Mouse (Mus musculus) frontal cortex, postnatal 10 days (tissue): ENCODE measurements at regions not wholly inside any gene's neighbourhood (a gene's known extent, or its start where the extent isn't known, plus 50 kb on each side); places are given as distances from the start of the nearest gene placed in this dataset.

Source experiments
- DNase-seq, 2 experiments: peaks; one replicate each; pipeline ENCODE4 v3.0.0; 2022; ENCODE audit warnings: low spot score in 2 of 2, mixed read lengths in 1 of 2

DNA sequence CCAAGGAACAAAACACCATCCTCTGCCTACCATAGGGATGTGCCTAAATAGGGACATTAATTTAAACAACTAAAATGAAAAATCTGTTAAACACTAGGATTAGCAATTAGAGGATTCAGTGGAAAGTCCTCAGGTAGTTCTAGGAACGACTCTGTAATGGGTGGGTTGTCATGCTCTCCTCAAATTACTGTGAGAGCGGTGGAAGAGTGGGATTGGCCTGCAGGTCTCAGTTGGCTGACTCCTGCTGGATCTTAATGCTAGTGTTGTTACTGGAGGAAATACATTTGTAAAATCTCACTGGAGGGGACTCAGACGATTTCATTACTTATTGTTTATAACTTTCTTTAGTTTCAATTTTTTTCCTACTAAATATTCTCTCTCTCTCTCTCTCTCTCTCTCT, 525.6 kb upstream of the 4930452B06Rik start:
- no peak for DNase-seq

DNA sequence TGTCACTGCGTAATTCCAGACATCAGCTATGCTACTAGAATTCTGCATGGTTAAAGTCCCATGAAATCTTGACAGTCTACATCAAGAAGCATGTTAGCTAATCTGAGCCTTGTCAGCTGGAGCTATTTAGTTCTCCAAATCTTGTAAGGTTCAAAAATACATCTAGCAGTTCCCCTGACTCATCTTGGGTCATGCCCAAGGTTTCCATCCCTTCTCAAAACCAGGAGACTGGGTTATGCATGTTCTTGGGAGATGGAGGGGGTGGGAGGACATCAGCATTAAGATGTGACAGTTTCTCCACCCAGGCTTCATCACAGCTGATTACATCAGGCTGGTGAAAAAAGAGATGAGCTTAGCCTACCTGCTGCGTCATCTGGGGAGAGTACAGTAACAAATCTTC, 495.3 kb upstream of the 4930452B06Rik start:
- DNase-seq, result no peak

DNA sequence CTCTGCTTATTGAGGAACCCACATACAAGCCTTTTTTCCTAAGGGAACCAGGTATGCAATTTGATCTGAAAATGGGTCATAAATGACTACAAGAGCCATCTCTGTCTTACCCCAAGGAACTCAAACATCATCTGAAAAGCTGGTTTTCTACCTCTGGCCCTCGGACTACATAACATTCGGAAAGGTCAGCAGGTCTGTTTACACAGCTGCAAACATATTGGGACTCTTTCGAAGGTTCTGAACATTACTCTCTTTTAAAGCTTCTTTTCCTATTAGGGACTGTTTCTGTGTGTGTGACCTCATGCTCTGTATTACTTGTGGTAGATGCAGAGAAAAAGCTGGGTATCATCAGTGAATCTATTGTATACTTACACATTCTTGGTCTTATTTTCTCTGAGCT, 491.9 kb upstream of the 4930452B06Rik start:
- no peak for DNase-seq

DNA sequence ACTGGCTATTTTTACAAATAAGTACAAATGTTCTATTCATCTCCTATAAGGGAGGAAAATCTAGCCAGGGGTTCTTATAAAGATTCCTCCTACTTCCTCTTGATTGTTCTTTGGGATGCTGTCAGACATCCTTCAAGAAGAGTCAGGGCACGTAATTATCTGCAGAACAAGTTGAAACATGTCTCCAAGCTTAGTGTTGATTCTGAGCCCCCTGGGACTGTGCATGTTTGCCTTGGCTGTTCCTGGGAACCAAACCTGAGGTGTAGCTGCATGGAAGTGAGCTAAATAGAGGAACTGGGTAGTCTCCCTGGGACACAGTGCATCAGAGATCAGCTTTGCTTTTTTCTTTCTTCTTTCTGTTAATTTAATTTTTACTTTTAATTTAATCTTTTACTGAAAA, 484.8 kb upstream of the 4930452B06Rik start:
- no peak for DNase-seq

DNA sequence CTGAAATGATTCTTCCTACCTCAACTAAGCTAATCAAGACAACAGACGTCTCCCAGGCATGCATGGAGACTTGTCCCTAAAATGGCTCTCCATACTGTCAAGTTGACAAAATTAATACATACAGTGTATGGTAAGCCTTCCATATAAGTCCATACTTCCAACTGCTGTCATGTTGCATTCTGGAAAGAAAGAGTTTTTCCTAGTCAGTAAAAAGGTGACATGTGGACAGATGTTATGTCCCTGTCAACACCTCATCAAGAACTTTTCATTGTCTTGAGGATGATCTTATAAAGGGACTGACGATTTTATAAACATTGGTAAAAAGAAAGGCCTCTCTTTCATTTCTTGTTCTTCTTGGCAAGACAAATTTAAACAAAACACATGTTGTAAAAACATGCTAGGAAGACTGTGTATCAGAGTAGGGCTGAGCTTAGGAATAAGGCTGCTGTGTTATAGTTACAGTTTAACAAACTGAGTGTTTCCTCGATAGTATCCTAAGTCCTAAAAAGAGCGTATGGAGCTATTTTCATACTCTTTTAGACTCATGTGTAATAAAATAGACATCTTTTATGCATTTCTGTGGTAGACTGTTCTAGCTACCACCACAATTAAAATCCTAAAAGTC, 480.7 kb upstream of the 4930452B06Rik start:
- DNase-seq, result no peak

DNA sequence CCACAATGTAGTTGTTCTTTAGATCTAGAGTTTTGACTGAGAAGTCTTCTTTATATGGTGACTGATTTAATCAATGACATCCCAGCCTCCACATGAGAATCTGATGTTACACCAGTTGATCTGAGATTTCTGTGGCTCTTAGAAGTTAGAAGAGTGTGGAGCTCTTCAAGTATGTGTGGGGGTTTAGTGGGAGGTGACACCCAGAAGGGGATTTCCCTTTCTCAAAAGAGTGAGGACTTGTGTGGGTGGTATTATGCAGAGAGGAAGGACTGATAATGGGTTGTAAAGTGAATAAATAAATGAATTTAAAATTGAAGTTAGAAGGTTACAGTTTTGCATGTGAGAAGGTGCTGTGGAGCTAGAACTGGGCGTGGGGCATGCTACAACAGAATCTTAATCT, 439.7 kb upstream of the 4930452B06Rik start:
- no peak for DNase-seq

DNA sequence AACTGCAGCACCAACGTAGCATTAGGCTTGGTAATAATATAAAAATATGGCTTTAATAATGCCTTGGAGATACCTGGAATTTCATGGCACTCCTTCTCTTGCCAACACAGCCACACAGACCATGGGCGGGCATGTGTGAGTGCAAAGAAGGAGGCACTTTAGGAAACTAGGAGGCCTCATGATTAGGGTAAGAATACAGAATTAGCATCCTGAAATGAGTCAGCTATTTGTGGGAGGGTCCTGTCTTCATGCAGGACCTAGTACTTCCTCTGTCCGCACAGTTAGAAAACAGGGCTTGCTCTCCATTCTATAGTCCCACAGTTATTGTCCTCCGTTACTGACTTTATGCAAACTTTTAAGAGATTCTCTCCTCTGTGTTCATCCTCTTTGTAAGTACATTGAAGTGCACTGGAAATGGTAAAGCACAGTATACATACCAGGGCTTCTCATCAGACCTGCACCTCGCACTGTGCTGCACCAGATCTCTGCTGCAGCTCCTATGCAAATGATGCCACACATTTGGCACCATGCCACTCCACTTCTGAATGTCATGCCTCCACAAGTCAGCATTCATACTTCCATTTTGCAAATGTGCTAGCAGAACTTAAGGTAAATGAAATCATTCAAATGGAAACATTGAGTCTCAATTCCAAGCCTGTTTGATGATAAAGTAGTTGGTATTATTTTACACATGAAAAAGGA, 423.7 kb upstream of the 4930452B06Rik start:
- no peak for DNase-seq

DNA sequence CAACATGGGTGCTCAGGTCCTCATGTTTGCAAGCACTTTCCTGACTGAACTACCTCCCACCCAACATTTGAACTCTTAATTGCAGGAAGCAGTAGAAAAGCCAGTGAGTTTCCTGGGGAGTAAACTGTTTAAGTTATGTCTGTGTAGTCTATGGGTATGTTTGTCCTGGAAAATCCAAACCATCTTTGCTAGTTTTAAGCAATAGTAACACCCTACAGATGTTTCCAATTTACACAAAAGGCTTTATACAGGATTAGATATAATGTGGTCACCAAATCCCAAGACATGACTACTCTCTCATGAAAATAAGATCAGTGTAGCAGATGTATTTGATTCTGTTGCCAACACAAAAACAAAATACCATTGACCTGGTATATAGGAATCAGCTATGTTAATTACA, 421.1 kb upstream of the 4930452B06Rik start:
- no peak for DNase-seq

DNA sequence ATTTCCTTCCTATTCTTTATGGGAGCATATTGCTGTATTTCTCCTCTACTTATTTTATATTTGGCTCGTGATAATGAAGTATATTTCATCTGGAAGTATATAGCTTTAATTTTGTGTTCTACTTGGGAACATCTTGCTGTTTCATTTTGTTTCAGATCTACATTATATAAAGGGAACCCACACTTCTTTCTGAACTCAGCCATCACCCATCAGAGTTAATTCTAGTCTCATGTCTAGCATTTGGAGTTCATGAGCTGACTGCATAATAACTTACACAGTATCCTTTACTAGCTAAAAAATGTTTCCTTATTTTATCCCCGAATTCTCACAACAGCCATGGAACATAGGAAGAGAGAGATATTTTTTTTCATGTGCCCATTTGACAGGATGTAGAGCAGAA, 413.6 kb upstream of the 4930452B06Rik start:
- no peak for DNase-seq

DNA sequence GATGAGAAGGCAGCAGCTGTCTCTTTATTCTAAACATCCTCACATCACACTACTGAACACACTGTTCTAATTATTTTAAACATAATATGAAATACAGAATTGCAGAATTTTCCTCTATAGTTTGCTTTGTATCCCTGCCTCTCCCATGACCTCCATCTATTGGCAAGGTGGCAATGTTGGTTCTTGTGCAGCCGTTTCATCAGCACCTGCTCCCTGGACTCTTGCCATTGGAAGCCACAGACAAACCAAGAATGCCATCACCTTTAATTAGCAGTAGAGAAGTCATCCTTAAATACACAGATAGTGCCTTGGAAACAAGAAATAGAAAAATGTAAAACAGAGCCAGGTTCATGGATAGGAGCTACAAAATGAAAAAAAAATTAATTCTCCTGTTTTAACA, 413.0 kb upstream of the 4930452B06Rik start:
- no peak for DNase-seq

DNA sequence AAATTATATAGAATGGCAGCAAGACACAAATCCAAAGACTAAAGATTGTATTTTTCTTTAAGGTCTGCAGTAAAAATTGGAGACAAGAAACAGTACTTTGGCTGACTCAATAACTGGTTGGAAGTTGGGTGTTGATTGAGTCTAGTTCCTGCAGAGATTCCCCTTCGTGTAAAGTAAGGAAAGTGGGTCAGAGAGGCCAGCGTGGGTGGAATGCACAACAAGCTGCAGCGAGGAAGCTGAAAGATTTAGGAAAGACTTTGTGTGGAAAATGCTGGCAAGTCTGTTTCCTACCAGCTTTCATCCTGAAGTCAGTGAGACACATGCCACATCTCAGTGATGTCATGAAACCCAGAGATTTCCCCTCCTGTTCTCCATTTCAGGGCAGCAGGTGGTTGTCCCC, 405.1 kb upstream of the 4930452B06Rik start:
- peak in 1 of 2 experiments; percentile 5 for DNase-seq

DNA sequence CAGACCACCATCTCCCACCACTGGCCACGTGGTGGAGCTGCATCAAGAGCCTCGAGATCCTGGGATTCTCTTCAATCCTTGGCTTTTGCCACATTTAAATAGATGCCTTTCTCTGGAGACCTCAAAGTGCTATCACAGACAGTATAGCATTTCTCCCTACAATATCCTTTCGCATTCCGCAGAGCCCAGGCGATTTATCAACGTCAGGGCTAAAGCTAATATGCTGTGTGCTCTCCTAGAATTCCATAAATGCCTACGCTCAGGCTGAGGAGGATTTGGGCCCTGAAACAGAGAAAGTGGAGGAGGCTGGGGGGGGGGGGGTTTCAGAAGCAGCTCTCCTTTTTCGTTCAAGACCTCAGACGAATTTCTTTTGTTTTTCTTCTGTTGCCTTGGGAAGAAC, 394.0 kb upstream of the 4930452B06Rik start:
- no peak for DNase-seq

DNA sequence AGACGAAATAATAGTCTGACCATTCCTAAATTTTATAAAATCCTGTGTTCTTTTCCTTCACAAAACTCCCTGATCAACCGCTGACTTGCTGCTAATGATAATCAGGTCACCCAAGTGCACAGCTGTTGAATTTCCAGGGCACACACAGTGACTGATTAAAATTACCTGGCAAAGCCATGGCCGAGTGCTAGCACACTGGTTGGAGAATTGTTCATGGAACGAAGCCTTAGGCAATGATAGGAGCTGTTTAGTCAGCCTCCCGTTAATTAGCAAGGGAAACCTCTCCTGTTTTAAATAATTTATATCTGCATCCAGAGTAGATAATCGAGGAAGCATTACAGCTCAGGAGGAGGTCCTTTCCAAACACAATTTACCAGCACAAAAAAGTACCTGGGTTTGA, 362.8 kb upstream of the 4930452B06Rik start:
- DNase-seq, result no peak

DNA sequence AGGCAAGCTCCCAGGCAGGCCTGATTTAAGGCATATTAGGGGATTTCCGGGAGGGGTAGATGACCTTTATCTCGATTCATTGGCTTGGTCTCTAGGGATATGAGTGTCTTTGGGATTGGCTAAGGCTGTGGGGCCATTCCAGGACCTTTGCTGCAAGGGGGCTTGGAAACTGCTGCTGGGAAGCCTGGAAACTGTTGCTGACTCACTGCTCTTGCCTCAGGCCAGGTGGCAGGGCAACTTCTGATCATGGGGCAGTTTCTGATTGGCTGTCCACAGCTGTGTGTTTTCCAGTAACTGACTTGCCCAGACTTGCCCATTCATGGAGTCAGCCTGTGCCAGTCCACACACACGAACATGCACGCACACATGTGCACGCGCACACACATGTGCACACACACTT, 349.8 kb upstream of the 4930452B06Rik start:
- no peak for DNase-seq

DNA sequence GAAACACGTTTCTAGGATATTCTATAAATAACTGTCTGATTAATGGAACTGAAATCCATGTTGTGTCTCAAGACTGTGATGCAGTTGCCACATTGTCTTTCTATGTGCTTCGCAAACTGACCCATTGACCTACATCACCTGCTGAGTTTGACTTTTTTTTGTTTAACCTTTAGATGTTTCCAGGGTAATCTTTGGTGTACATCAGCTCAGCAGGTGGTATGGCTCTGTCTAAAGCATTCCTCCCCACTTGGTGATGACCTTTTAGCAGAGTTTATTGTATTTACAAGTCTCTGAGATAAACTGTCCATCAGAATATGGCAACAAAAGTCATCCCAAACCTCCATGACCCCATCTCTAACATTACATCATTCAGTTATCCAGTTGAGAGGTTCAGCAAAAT, 337.0 kb upstream of the 4930452B06Rik start:
- no peak for DNase-seq

DNA sequence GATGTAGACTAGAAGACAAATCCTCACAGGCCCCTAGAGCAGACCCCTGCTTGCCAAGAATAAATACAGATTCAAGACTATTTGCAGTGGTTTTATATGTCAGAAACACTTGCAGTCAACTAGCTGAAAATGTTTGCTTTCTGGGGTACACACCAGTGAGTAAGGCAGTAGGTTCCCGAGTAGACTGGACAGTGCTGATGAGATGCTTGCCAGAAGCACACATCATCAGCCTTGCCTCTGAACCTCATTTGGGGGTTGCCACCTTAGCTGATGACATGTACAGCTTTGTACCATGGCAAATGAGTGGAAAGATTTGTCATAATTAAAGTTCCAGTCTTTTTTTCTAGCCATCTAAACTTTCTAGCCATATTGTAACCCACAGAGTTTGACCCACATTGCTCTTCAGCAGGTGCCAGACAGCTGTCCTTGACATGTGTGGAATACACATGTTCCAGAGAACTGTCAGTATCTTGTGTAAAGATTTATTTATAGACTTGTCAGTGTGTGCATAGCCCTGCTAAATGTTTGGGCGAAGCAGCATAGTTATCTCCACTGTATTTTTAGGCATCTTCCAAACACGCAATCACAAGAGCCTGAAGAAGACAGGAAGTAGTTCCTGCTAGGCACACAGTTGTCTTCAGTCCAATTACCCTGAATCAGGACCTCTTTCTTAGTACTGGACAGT, 334.5 kb upstream of the 4930452B06Rik start:
- no peak for DNase-seq

DNA sequence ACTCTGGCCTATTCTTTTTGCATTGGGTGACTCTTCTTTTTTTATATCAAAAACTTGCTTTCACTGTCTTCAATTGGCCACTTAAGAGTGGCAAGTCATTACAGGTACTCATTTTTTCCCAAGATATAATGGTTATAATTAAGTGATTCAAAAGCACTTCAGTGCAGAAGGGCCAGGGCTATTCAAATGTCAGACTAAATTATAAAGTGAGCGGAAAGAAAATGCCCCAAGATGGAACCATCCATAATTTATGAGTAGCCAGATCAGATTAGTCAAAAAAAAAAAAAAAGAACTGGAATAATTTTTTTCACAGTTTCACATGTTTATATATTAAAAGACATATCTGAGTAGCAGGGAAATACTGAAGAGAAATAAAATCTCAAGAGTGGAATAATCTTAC, 333.8 kb upstream of the 4930452B06Rik start:
- DNase-seq, result no peak

DNA sequence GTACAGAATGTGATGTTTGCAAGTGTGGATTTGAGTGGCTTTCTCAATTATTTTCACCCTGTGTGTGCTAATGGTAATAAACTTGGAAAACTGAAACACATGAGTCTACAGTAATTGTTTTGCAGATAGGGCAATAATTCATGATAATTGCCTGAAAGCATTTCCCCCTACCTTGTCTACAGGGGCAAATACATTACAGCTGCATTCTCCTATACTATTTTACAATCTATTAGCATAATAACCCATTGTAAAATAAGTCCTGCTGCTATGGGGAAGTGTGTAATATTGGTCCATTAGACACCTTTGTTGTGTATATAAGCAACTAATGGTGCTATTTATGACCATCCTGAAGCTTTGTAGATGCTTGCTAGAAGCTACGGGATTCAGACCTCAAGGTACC, 327.4 kb upstream of the 4930452B06Rik start:
- no peak for DNase-seq

DNA sequence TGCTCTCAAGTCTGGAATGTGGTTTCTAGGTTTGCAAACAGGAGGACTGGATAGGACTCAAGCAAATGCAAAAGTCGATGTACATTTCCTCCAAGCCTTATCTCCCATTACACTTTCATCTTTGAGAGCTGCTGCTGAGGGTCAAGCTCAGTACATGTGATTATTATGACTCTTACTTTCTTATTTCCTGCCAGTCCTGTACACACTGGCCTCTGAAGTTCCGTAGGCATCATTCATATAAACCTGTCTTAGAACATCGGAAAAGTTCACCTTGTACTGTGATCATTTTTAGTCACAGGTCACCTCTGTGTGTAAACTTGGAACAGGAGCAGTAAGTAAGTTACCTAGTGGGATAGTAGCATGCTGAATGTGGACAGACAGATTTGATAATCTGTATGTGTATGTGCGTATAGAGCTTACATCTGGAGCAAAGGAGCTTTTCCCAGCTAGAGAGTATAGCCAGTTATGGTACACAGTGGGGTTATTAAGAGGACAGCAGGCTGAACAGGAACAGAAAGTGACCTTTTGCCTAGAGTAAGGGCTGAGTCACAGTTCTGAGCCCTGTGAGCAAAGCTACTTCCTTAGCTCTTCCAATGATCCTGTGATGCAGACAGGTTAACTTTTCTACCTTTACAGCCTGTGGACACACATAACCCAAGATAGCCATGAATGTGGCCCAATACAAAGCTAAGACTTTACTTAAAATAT, 319.2 kb upstream of the 4930452B06Rik start:
- no peak for DNase-seq

DNA sequence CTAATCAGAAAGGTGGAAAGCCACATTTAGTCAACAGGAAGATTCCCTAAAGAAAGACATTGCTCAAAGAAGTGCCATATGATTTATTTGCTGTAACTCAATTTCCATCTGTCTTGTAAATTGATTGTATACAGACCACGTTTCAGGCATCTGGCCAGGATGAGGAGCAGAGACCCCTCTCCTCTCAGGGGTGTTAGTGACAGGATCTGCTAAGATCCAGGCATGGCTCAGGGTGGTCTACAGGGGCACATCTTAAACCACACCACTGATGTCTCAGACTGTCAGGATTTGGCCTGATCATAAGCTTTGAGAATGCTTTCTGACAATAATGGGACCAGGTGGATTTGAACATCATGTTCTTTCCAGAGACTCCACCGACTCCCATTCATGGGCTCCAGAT, 295.5 kb upstream of the 4930452B06Rik start:
- DNase-seq, result no peak

DNA sequence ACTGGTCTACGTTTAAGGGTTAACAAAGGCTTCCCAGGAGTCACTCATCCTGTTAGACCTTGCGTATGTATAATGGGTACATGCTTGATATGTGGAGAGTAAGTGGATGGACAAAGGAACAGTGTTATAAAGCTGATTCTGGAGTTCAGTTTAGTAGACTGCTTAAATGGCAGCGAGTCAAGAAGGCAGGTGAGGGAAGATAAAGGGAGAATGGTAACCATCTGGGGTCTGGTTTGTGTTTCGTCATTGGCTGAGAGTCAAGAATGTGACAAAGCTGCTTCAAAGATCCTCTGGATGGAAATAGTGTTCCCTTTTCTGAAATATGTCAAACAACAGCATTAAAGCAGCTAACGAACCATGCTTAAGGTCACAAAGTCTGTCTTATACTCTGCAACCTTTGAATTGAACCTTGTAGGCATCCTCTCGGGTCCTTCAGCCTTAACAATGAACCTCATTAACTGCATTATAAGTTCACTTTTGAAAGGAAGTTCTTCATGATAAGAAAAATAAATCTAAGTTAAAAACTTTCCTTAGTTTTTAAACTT, 286.9 kb upstream of the 4930452B06Rik start:
- no peak for DNase-seq

DNA sequence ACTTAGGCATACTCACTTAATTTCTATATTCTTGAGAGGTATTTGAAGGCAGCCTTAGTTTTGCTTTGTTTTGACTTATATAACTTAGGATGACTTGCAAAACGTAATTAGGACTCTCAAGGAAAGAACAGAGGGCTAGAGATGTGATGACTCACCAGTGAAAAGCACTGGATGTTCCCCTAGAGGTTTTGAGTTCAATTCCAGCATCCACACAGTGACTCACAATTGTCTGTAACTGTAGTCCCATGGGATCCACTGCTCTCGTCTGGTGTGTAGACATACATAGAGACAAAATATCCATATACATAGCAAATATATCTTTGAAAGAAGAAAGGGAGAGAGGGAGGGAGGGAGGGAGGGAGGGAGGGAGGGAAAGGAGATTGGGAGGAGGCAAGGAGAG, 282.7 kb upstream of the 4930452B06Rik start:
- no peak for DNase-seq
